Mouse (Mus musculus) stomach, postnatal 0 days (tissue): ENCODE measurements around the gene Card9.

Experiments used
- CTCF ChIP-seq: IDR thresholded peaks from 2 replicates; pipeline ENCODE4 v1.5.1; 2016; ENCODE audit warnings: antibody characterized with exemption, low read depth, mild to moderate bottlenecking, moderate library complexity
- EP300 ChIP-seq: optimal IDR thresholded peaks from 2 replicates; pipeline ENCODE3; 2016; ENCODE audit warnings: antibody characterized with exemption

DNA sequence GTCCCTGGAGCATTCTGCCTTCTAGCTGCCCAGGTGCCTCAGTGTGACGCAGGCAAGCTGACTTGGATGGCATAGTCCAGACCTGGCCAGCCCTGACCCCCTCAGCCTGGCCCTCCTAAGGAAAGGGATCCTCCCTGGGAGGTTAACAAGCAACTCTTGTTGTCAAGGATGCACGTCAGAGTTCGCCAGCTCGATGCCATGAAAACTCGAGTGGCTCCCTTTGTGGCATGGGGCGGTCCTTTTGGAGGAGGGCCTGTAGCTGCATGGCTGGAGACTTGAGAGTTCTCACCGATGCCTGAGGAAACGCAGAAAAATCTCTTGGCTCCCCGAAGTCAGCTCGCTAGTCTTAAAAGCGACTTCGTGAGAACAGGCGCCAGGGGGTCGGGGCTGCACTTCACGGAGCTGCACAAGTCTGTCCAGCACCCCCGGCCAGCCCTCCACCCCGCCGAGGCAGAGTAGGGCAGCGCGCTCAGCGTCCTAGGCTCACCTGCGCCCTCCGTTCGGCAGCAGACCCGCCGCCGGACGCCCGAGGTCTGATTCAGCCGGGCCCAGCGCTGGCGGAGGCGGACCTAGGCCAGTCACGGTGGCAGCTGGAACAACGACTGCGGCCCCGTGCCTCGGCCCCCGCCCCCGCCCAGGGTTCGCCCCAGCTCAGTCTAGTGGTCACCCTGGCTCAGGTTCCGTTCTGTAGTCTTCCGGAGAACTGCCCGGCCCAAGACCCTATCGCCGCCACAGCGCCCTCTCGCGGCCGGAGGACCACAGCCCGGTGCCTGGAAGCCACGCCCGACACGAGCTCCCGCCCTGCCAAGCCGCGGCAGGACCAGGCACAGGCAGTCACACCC lies 48.0 kb upstream of the Card9 start, which contains the start of gene Inpp5e:
- TF ChIP-seq CTCF (peak; percentile 98), EP300 (no peak)
